In genomic region chr5:39151917-39152316, GRCm38 (mm10) we compare ENCODE assay signal across 25 mouse cellular contexts.
DNase-seq lines count a peak whose midpoint lies in the region; ATAC-seq and TF ChIP-seq lines count a peak whose summit lies in the region.
"Had no signal": no experiment of that assay in that cellular context is flagged by ENCODE, and none has a peak within 500 bp of the region (broad histone marks: within the 10 kb centered on the region; RNA-seq: fewer than 3 reads in every experiment).

No protein-coding gene starts in this region.

- intact Hi-C loops in left cerebral cortex, postnatal 10 days (cut with DNase I): no loop called here

- 60% methylated on average over 4 of the region's 4 CpGs for WGBS in liver, embryonic 13.5 days (ENCODE audit: insufficient replicate concordance)
- 60% methylated on average over 4 of the region's 4 CpGs for WGBS in liver, embryonic 16.5 days (ENCODE audit: insufficient replicate concordance)
- WGBS in stomach, embryonic 15.5 days: 64% methylated on average over 4 of the region's 4 CpGs
- 57% methylated on average over 4 of the region's 4 CpGs for WGBS in lung, postnatal 0 days

- no peak overlapping the region for H3K4me3 ChIP-seq in liver, embryonic 13.5 days (replicated peaks)
- H3K4me3 ChIP-seq in liver, embryonic 16.5 days (ENCODE audit: low read depth, low read length): no peak overlapping the region
- H3K4me3 ChIP-seq in stomach, embryonic 15.5 days (replicated peaks): no peak overlapping the region
- no peak overlapping the region for H3K4me3 ChIP-seq in lung, postnatal 0 days (ENCODE audit: low read depth, low read length)
- H3K4me3 ChIP-seq: forebrain, embryonic 10.5 days; forebrain, embryonic 13.5 days; heart, adult 2 months; heart, embryonic 10.5 days; heart, embryonic 13.5 days had no signal

- ATAC-seq in liver, embryonic 13.5 days (ENCODE audit: low read depth): peak; percentile 55; the same call in 1 of the 2 replicates
- peak; percentile 94 for ATAC-seq in liver, embryonic 16.5 days (ENCODE audit: low read depth)
- peak; percentile 86 for ATAC-seq in stomach, embryonic 15.5 days (ENCODE audit: insufficient read depth, low FRiP score, low read depth)
- ATAC-seq in lung, postnatal 0 days: no peak
- ATAC-seq: Patski had no signal

- H3K27me3 ChIP-seq in liver, embryonic 13.5 days: no peaks in the 10 kb centered on the region
- H3K27me3 ChIP-seq in liver, embryonic 16.5 days (ENCODE audit: control insufficient read depth, insufficient read depth, low read depth, low read length): no peaks in the 10 kb centered on the region
- no peaks in the 10 kb centered on the region for H3K27me3 ChIP-seq in stomach, embryonic 15.5 days (replicated peaks)
- H3K27me3 ChIP-seq in lung, postnatal 0 days (replicated peaks; ENCODE audit: insufficient read depth, low read length): no peaks in the 10 kb centered on the region
- H3K27me3 ChIP-seq: CH12.LX; forebrain, embryonic 13.5 days; heart, embryonic 13.5 days; Patski had no signal

- no peaks in the 10 kb centered on the region for H3K9me3 ChIP-seq in liver, embryonic 13.5 days (replicated peaks)
- H3K9me3 ChIP-seq in liver, embryonic 16.5 days (replicated peaks; ENCODE audit: control insufficient read depth, low read length): no peaks in the 10 kb centered on the region
- H3K9me3 ChIP-seq in stomach, embryonic 15.5 days: no peaks in the 10 kb centered on the region
- no peaks in the 10 kb centered on the region for H3K9me3 ChIP-seq in lung, postnatal 0 days (ENCODE audit: low read length)
- H3K9me3 ChIP-seq: forebrain, embryonic 10.5 days; forebrain, embryonic 13.5 days; G1E; heart, embryonic 10.5 days; heart, embryonic 13.5 days had no signal

- no peaks in the 10 kb centered on the region for H3K36me3 ChIP-seq in liver, embryonic 13.5 days
- no peaks in the 10 kb centered on the region for H3K36me3 ChIP-seq in liver, embryonic 16.5 days (ENCODE audit: control insufficient read depth, insufficient read depth)
- no peaks in the 10 kb centered on the region for H3K36me3 ChIP-seq in stomach, embryonic 15.5 days
- H3K36me3 ChIP-seq in lung, postnatal 0 days (ENCODE audit: insufficient read depth, low read length): no peaks in the 10 kb centered on the region
- H3K36me3 ChIP-seq: forebrain, embryonic 10.5 days; G1E; heart, embryonic 10.5 days; heart, embryonic 13.5 days had no signal

- H3K4me2 ChIP-seq in liver, embryonic 13.5 days: no peak overlapping the region
- no peak overlapping the region for H3K4me2 ChIP-seq in liver, embryonic 16.5 days (ENCODE audit: low read depth, low read length)
- H3K4me2 ChIP-seq in stomach, embryonic 15.5 days: no peak overlapping the region
- no peak overlapping the region for H3K4me2 ChIP-seq in lung, postnatal 0 days (replicated peaks; ENCODE audit: low read depth, low read length)
- H3K4me2 ChIP-seq: forebrain, embryonic 13.5 days; heart, embryonic 13.5 days had no signal

- no peak overlapping the region for H3K27ac ChIP-seq in liver, embryonic 13.5 days
- peak overlapping the region; percentile 62 for H3K27ac ChIP-seq in liver, embryonic 16.5 days (ENCODE audit: low read length)
- no peak overlapping the region for H3K27ac ChIP-seq in stomach, embryonic 15.5 days
- H3K27ac ChIP-seq in lung, postnatal 0 days (ENCODE audit: low read length): no peak overlapping the region
- H3K27ac ChIP-seq: forebrain, embryonic 10.5 days; forebrain, embryonic 13.5 days; heart, adult 2 months; heart, embryonic 10.5 days; heart, embryonic 13.5 days had no signal

- H3K9ac ChIP-seq in liver, embryonic 13.5 days: no peak overlapping the region
- no peak overlapping the region for H3K9ac ChIP-seq in liver, embryonic 16.5 days (ENCODE audit: low read depth, low read length)
- H3K9ac ChIP-seq in stomach, embryonic 15.5 days: no peak overlapping the region
- H3K9ac ChIP-seq in lung, postnatal 0 days (replicated peaks; ENCODE audit: low read depth): no peak overlapping the region
- H3K9ac ChIP-seq: forebrain, embryonic 13.5 days; heart, embryonic 13.5 days had no signal

- H3K4me1 ChIP-seq in liver, embryonic 13.5 days (replicated peaks): no peaks in the 10 kb centered on the region; the same call in 1 of the 2 replicates
- no peaks in the 10 kb centered on the region for H3K4me1 ChIP-seq in liver, embryonic 16.5 days (ENCODE audit: control insufficient read depth, low read depth, low read length)
- no peaks in the 10 kb centered on the region for H3K4me1 ChIP-seq in stomach, embryonic 15.5 days
- no peaks in the 10 kb centered on the region for H3K4me1 ChIP-seq in lung, postnatal 0 days (ENCODE audit: insufficient read depth, low read depth, low read length)
- H3K4me1 ChIP-seq: forebrain, embryonic 10.5 days; forebrain, embryonic 13.5 days; heart, embryonic 10.5 days; heart, embryonic 13.5 days had no signal

- no peak for DNase-seq in liver, embryonic 13.5 days
- no peak for DNase-seq in liver
- DNase-seq in left cerebral cortex, postnatal 10 days (ENCODE audit: extremely low spot score in 1 of 2, low spot score in 2 of 2): no peak
- DNase-seq in lung, postnatal 0 days (ENCODE audit: low spot score): no peak
- no peak for DNase-seq in lung, postnatal 10 days
- DNase-seq: adrenal gland, postnatal 10 days; adrenal gland, postnatal 36 days; B cell, adult 2 months; cerebellum, adult 18-20 months; cerebellum, adult 9-10 months; cerebellum, postnatal 14 days; gastrocnemius, postnatal 10 days; gastrocnemius, postnatal 36 days; heart, adult 2 months; heart, postnatal 14 days; heart, postnatal 4 days had no signal

- TF ChIP-seq EP300 in lung, postnatal 0 days (IDR thresholded peaks at IDR 0.05): no peak

- no peak for TF ChIP-seq CTCF in lung, postnatal 0 days (IDR thresholded peaks at IDR 0.05)
